Mouse (Mus musculus): ENCODE data around the gene Sox18. TPM values are rescaled to one million over a fixed set of nuclear protein-coding genes. Genes with fewer than 3 reads are reported as not detected.

The Sox18 gene
- polyA plus RNA-seq, 1 experiment, result not detected

GRCm38 (mm10) chr2:181628471-181628870, 43.0 kb downstream of the Sox18 start:
- Histone ChIP-seq H3K4me3 (replicated peaks) (no peak overlapping the region), H3K4me1 (peaks cover 5% of the 10 kb centered on the region), H3K36me3 (replicated peaks; ENCODE audit: low read length) (peaks cover 79% of the 10 kb centered on the region), H3K27me3 (replicated peaks) (no peaks in the 10 kb centered on the region), H3K9me3 (no peaks in the 10 kb centered on the region)
- TF ChIP-seq FLI1 (IDR thresholded peaks at IDR 0.05; ENCODE audit: low read length), result no peak
- TF ChIP-seq GATA1 (IDR thresholded peaks at IDR 0.05; ENCODE audit: borderline replicate concordance, low read length), result no peak

GRCm38 (mm10) chr2:181623401-181623800, 48.0 kb downstream of the Sox18 start:
- Histone ChIP-seq H3K9me3 (no peaks in the 10 kb centered on the region), H3K27me3 (replicated peaks) (no peaks in the 10 kb centered on the region), H3K4me3 (replicated peaks) (no peak overlapping the region), H3K4me1 (no peaks in the 10 kb centered on the region; the same call in 1 of the 2 replicates), H3K36me3 (replicated peaks; ENCODE audit: low read length) (peaks cover 86% of the 10 kb centered on the region)
- TF ChIP-seq FLI1 (IDR thresholded peaks at IDR 0.05; ENCODE audit: low read length) (no peak), GATA1 (IDR thresholded peaks at IDR 0.05; ENCODE audit: borderline replicate concordance, low read length) (no peak)

Other genes starting within 250 kb of the Sox18 start
- 0.16 TPM in 1 of 2 replicates, not detected in the other for gene Zbtb46, start 212.2 kb downstream of the Sox18 start, polyA plus RNA-seq (2012; ENCODE audit: insufficient read depth, low replicate concordance)
- gene Abhd16b, start 178.4 kb downstream of the Sox18 start, polyA plus RNA-seq (2012; ENCODE audit: insufficient read depth, low replicate concordance), result not detected in 2 replicates
- gene Tpd52l2, start 174.5 kb downstream of the Sox18 start, polyA plus RNA-seq (2012; ENCODE audit: insufficient read depth, low replicate concordance), result 7.5 and 38.2 TPM in 2 replicates
- 10.4 and 13.9 TPM in 2 replicates for gene Dnajc5, start 151.2 kb downstream of the Sox18 start, polyA plus RNA-seq (2012; ENCODE audit: insufficient read depth, low replicate concordance)
- 58.8 and 109 TPM in 2 replicates for gene Uckl1, start 86.7 kb downstream of the Sox18 start, polyA plus RNA-seq (2012; ENCODE audit: insufficient read depth, low replicate concordance)
- 3.6 and 12.6 TPM in 2 replicates for gene Prpf6, start 79.8 kb downstream of the Sox18 start, polyA plus RNA-seq (2012; ENCODE audit: insufficient read depth, low replicate concordance)
- gene Zfp512b, start 78.8 kb downstream of the Sox18 start, polyA plus RNA-seq (2012; ENCODE audit: insufficient read depth, low replicate concordance), result 12.8 and 34.9 TPM in 2 replicates
- gene Samd10, start 72.4 kb downstream of the Sox18 start, polyA plus RNA-seq (2012; ENCODE audit: insufficient read depth, low replicate concordance), result 1.0 and 2.9 TPM in 2 replicates
- not detected in 2 replicates for gene Gm29797, start 14.6 kb downstream of the Sox18 start, polyA plus RNA-seq (2012; ENCODE audit: insufficient read depth, low replicate concordance)
- 1.1 and 1.3 TPM in 2 replicates for gene Tcea2, start 8.7 kb upstream of the Sox18 start, polyA plus RNA-seq (2012; ENCODE audit: insufficient read depth, low replicate concordance)
- 38.7 and 51.9 TPM in 2 replicates for gene Rgs19, start 22.3 kb upstream of the Sox18 start, polyA plus RNA-seq (2012; ENCODE audit: insufficient read depth, low replicate concordance)
- not detected in 2 replicates for gene Lkaaear1, start 26.8 kb upstream of the Sox18 start, polyA plus RNA-seq (2012; ENCODE audit: insufficient read depth, low replicate concordance)
- gene Oprl1, start 43.4 kb upstream of the Sox18 start, polyA plus RNA-seq (2012; ENCODE audit: insufficient read depth, low replicate concordance), result not detected in 2 replicates
- gene Myt1, start 91.7 kb upstream of the Sox18 start, polyA plus RNA-seq (2012; ENCODE audit: insufficient read depth, low replicate concordance), result not detected in 2 replicates
- 7.6 TPM in 1 of 2 replicates, not detected in the other for gene Pcmtd2, start 166.2 kb upstream of the Sox18 start, polyA plus RNA-seq (2012; ENCODE audit: insufficient read depth, low replicate concordance)
- 3.2 TPM in 1 of 2 replicates, not detected in the other for gene Polr3k, start 192.7 kb upstream of the Sox18 start, polyA plus RNA-seq (2012; ENCODE audit: insufficient read depth, low replicate concordance)

All from megakaryocyte, embryonic 14.5 days (primary cell).